Mouse (Mus musculus): ENCODE results near the gene Kcnip1.

Kcnip1 gene

DNA sequence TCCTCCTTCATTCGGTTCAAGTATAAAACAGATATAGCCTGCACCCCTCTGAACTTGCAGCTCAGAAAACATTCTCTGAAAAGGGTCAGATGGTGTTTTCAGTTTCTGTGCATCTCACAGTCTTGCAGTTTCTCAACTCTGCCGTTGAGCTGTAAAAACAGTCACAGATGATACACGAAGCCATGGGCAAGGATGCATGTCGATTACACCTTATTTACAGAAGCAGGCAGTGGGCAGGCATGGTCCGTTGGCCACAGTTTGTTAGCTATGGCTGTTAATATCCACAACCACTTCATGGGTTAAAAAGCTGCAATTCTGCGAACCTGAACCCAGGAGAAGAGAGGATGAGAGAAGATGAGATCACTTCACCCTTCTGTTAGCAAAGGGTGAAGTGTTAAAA lies 406.3 kb downstream of the Kcnip1 start:
- in situ Hi-C loops (cut with MboI, MseI) = no loop called here

DNA sequence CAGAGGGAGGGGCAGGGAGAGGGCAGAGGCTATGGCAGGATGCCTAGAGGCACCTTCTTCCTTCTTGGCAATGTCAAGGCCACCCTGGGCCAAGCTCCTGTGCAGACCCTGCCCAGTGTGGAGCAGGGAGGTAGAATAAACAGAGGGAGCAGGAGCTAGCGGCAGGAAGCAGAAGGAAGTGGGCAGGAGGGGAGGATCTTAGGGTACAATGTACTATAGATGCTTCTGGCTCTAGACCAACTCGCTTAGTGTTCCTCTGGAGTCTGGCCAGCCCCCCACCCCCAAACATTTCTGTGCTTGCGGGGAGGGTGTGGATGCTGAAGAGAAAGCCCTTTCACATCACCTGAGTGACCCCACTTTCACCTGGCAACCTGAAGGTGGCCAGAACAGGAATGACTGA lies 413.3 kb downstream of the Kcnip1 start:
- in situ Hi-C loops (cut with MboI, MseI) = no loop called here
